Mouse (Mus musculus) left cerebral cortex, postnatal 36 days (tissue): ENCODE results near the gene Nprl3. TPM values are rescaled to one million over a fixed set of nuclear protein-coding genes. Genes with fewer than 3 reads are reported as not detected.
"Not testable (repeated sequence)": the region's sequence is repeated elsewhere in the genome, so short reads cannot be mapped to it uniquely, and the experiment has no call there.

ENCODE experiments used
- DNase-seq, 2 experiments: peaks; one replicate each; pipeline ENCODE4 v3.0.0; 2021 to 2022; ENCODE audit warnings: low spot score in 2 of 2, mixed read lengths in 1 of 2
- intact Hi-C: fragments of 180-260 bp; cut with DNase I; formaldehyde crosslinking; loops from one replicate; pipeline ENCODE4 v1.15.1; 2025
- total RNA-seq, 2 experiments: library from RNA; stranded (reverse); gene quantifications; 2 replicates each; pipeline ENCODE4 v1.2.3; 2021

Nprl3 gene
- total RNA-seq, 2 experiments from 2014 or later: 42.1 to 59.7 TPM

- intact Hi-C loops: loop anchor here (10.0 kb wide), 1 partner anchor 114 kb away; no protein-coding TSS in a partner anchor
- DNase-seq: no peak
These were observed 56.9 kb downstream of the Nprl3 start for GRCm38 (mm10) chr11:32210623-32211022.

DNA sequence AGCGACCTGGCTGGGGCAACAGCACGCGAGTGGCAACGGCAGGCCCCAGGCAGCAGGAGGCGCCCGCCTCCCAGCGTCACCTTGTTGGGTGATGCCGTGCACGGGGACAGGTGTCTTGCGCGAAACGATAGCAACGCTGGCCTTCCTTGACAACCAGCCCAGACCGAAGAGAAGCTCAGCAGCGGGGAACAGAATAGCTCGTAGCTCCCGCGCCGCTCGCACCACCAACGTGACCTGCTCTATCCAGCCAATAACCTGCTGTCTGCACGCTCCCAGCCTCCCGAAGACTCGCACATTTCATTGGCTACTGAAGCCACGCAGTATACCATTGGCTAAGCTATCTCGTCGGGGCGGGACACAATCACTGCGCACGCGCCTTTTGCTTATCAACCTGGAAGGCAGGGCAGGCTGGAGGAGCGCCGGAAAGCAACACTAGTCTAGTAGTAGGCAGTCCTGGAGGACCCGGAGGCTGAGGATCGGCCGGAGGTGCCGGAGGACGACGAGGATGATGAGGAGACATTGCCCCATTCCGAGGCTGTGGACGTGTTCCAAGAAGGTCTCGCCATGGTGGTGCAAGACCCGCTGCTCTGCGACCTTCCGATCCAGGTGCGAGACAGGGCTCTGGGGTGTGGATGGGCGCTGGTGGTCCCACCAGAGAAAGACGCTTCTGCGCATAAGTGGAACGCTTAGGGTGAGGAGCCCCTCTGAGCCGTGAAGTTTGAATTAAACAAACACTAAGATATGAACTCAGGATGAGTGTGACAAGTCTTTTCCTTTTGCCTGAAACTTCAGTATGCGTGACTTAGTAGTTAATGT is 62.2 kb downstream of the Nprl3 start, which contains the start of gene Snrnp25:
Gene Snrnp25, plus strand, starts transcription at position 358 of the 816 bp plus-strand sequence.
- DNase-seq: peak; percentile 92 to 94
- intact Hi-C loops: no loop called here

GRCm38 (mm10) chr11:32201922-32202685 is 65.4 kb downstream of the Nprl3 start:
- no peak for DNase-seq
- intact Hi-C loops: no loop called here

DNA sequence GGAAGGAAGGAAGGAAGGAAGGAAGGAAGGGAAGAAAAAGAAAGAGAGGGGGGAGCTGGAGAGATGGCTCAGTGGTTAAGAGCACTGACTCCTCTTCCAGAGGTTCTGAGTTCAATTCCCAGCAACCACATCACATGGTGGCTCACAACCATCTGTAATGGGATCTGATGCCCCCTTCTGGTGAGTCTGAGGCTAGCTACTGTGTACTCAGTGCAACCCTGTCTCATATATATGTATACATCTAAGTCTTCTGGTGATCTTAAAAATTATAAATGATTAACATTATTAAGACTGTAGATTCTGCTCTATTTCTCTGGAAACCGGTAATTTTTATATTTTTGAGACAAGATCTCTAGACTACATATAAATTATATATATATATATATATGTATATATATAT is 66.5 kb downstream of the Nprl3 start:
- intact Hi-C loops, DNase-seq: not testable (repeated sequence)

DNA sequence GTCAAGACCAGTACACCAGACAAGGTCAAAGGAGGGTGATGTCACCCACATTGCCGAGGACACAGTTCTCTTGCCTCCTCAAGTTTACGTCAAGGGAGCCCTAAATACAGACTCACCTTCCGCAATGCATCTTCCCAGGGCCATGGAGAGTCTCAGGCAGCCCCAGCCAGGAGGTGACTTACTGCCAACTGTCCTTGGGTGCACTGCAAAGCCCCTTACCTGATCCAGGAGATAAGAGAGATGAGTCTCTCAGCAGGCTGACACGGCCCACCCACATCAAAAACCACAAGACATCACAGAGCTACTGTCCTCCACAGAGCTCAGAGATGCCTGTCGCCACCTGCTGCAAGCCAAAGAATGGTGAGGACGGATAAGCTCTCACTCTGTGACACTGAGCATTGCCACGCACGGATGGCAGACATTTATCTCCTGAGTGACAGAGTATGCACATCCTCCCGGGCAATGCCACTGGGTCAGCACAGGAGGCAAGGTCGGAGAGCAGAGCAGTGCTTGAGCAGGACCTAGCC is 67.4 kb downstream of the Nprl3 start, which contains the start of gene Il9r:
Gene Il9r, minus strand, starts transcription at position 205 of the 527 bp plus-strand sequence.
- intact Hi-C loops: no loop called here
- no peak for DNase-seq

DNA sequence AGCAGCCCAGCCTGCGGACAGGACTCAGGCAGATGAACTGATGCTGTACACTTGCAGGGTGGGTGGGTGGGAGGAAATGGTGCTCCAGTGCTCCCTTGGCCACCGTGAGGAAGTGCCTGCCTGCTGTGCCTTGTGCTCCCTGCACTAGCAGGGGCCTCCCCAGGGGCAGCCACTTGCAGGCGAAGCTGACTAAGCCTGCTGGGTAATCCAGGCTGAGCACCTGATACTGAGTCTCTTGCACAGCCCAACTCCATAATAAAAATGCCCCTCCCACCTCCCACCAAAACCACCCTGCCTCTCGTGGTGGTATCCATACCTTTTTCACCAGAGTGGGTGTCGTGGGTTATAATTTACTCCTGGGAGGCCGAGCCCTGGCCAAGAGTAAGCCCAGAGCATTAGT is 68.3 kb downstream of the Nprl3 start:
- intact Hi-C loops: loop anchor here (10.0 kb wide), 1 partner anchor 396 kb away; no protein-coding TSS in a partner anchor
- DNase-seq: no peak

- intact Hi-C loops: loop anchor here (10.0 kb wide), 1 partner anchor 396 kb away; no protein-coding TSS in a partner anchor
- DNase-seq: no peak
These were observed 69.1 kb downstream of the Nprl3 start for GRCm38 (mm10) chr11:32198256-32198955.

- intact Hi-C loops: loop anchor here (10.0 kb wide), 1 partner anchor 397 kb away; no protein-coding TSS in a partner anchor
- DNase-seq: no peak
These were observed 69.7 kb downstream of the Nprl3 start for GRCm38 (mm10) chr11:32197766-32198165.

DNA sequence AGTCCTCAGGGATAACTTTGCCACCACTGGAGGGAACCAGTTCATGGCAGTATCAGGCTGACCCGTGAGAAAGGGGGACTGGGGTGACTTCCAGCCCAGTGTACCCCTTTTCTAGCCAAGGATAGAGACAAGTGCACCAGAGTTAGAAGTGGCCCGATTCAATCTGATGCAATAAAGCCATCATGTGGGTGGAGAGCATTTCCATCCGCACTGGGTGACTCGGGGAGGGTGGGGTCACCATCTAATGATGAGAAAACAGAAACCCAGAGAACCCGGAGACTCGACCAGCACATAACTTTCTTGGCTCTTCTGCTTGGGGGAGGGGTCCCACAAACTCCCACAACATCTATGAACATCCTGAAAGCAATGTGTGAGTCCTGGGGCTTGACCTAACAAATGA is 70.8 kb downstream of the Nprl3 start:
- no peak for DNase-seq

DNA sequence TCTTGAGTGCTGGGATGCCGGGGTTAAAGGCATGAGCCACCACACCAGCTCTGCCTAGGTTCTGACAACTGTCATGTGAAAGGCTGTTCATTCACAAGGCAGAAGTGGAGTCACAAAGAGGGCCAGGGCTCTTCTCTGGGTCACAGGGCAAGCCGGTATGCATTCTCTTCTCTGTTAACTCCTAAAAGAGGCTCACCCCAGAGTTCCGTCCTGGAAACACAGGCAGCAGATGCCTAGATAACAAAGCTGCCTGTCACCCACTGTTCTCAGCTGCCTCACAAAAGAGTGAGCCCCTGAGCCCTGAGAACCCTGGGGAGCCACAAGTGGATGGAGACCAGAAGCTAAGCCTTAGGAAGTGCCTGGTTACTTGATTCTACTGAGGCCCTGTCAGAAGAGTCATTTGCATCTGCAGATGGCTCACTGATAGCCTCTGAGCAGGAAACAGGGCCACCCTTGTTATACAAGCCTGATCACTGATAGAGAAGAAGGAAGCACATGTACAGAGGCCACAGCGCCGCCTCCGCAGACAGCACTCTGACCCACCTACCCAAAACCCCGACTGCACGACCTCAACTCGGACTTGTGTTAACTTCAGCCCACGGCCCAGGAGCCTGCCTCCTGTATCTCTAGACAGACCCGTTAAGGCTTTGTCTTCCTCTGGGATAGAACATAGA is 71.5 kb downstream of the Nprl3 start:
- no peak for DNase-seq
- intact Hi-C loops: loop anchor here (10.0 kb wide), 1 partner anchor 399 kb away; no protein-coding TSS in a partner anchor

More for the DNA sequence above, 70.8 kb downstream of the Nprl3 start:
- intact Hi-C loops: loop anchor here (10.0 kb wide), 1 partner anchor 398 kb away; no protein-coding TSS in a partner anchor

DNA sequence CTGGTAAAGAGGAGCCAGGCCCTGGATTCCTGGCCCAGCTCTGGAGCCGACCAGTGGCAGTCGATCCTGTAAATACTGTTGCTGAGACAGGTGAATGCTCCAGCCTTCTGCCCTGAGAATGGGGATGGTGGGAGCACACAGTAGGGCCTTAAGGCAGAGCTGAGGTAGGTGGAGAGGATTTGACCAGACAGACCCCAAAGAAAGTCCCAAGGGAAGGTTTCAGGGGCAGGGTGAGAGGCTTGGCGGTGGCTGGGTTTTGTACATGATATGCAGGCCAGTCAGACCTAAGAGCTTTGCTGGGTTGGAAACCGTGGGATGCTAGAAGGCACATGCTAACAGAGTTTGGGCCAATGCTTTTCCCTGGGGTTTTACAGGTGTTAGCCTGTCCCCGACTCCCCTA is 72.9 kb downstream of the Nprl3 start:
- intact Hi-C loops: loop anchor here (10.0 kb wide), 1 partner anchor 400 kb away; no protein-coding TSS in a partner anchor
- DNase-seq: no peak

DNA sequence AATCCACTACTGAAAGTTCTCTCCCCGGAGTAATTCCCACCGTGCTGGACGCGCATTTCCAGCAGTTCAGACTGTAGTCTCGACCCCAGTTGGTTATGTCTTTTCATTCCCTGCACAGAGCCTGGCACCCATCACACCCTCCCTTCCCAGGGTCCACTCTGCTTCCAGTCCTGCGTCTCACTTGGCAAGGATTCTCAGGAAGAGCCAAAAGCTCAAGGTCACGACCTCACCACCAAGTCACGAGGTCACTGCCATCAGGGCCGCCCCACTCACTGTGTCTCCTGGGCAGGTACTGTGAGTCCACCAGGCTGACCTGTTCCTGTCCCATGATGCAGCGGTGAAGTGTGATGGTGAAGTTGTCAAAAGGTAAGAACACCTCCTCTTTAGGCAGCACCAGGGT is 73.4 kb downstream of the Nprl3 start:
- DNase-seq: no peak
- intact Hi-C loops: loop anchor here (10.0 kb wide), 1 partner anchor 401 kb away; no protein-coding TSS in a partner anchor

DNA sequence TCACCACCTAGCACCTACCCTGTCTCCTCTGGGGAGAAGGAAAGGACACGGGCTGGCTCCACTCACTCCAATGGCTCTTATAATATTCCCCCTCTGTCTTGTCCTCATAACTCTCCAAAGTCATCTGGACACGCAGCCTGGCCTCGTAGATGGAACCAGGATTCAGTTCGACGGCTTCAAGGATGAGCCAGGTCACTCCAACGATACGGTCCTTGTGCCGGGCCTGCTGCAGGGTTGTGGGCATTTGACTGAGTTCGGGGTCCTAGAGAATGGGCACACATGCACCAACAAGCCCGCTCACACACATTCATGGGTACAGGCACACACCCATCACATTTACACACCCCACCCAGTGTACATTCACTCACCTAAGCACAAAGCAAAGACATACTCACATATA is 74.4 kb downstream of the Nprl3 start:
- intact Hi-C loops: loop anchor here (10.0 kb wide), 1 partner anchor 402 kb away; no protein-coding TSS in a partner anchor
- DNase-seq: no peak

DNA sequence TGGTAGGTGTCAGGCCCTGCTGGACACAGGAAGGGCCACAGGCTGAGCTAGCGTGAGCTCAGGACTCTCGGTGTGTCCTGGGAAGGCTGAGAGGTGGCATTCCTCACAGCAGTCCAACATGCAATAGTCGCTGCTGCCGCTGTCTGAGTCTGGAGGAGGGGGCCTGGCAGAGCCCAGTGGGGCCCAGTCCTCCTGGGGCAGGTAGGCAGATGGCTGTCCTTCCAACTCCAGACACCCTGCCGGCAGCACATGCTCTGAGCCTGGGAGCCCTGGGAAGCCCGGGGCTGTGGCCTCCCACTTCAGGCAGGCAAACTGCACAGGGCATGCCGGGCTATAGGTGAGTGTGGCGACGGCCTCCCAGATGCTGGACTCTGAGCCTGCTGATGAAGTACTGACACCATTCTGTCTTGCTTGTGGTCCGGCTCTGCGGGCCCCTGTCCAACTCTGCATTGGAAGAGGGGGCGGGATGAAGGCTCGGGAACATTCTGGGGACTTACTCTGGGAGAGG is 76.8 kb downstream of the Nprl3 start:
- DNase-seq: no peak
- intact Hi-C loops: loop anchor here (10.0 kb wide), 1 partner anchor 404 kb away; no protein-coding TSS in a partner anchor

DNA sequence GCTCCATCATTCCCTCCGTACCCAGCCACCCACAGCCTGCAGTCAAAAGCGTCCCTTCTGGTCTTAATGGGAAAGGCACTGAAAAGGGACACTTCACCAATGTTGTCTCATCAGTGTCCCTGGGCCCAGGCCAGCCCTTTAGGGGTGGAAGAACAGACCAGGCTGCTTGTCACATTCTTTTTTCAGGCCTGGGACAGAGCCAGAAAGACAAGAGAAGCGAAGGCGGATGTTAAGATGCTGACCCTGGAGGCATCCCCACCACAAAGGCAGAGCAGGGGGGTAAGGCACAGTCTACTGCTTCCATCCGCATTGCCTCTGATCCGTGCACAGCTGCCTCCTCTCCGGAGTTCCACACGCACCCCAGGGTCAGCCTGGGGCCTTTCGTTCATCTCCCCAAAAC is 77.4 kb downstream of the Nprl3 start:
- no peak for DNase-seq
- intact Hi-C loops: loop anchor here (10.0 kb wide), 1 partner anchor 405 kb away; no protein-coding TSS in a partner anchor

DNA sequence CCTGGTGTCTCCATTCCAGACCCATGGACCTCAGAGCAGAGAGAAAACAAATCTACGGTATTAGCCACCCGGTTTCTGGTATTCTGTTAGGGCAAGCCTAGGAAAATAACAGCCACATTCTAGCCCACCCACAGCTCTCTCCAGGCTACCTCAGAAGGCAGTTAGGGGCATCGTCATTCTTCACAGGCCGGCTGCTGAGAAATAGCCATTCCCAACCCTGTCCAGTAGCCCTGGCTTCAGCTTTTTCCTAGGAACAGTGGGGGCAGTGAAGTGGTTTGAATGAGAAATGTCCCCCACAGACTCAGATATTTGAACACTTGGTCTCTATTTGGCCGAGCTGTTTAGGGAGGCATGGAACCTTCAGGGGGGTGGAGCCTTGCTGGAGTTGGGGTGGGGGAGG is 78.1 kb downstream of the Nprl3 start:
- intact Hi-C loops: loop anchor here (10.0 kb wide), 1 partner anchor 955 kb away; the partner anchor contains the start of gene Fgf18
- DNase-seq: no peak

DNA sequence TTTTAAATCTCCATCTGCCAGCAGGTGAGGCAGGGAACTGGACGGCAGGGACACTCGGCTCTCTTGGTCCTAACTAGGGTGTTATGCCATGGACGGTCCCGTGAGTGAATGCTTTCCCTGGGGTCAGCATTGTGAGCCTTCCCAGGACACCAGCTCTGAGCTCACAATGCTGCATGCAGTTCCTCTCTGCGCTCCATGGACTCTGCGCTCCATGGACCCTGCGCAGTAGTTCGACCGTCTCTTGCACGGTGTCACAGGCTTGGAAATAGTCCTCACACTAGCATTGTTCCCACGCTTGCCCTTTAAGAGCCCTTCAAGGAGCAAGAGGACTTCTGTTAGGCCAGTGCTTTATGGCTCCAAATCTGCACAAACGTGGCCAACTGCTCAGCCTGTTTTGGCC is 78.6 kb downstream of the Nprl3 start:
- no peak for DNase-seq
- intact Hi-C loops: loop anchor here (10.0 kb wide), 1 partner anchor 956 kb away; the partner anchor contains the start of gene Fgf18

DNA sequence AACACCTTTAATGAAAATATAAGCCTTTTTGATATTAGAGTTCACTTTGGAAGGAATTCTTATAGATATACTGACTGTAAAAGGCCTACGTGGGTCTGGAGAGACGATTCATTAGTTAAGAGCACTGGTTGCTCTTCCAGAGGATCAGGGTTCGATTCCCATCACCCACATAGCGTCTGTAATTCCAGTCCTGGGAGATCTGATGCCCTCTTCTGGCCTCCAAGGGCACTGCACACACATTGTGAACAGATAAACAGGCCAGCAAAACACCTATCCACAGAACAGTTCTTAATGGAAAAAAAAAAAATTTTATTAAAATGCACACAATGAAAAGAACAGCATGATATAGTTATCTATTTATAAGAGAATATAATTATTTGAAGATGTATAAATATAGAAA is 80.3 kb downstream of the Nprl3 start:
- DNase-seq: no peak
- intact Hi-C loops: loop anchor here (10.0 kb wide), 1 partner anchor 958 kb away; the partner anchor contains the start of gene Fgf18
